Mouse (Mus musculus) 3134 (cell line): ENCODE results near the gene Tent4b.

ENCODE experiments used
- DNase-seq: peaks from one replicate; pipeline ENCODE4 v3.0.0-alpha.2; 2011; ENCODE audit warnings: low spot score; ENCODE audit not compliant: insufficient read length; ENCODE audit errors: extremely low read depth

Tent4b gene

GRCm38 (mm10) chr8:88298733-88299103 is 99.7 kb downstream of the Tent4b start:
- no peak for DNase-seq

- no peak for DNase-seq
Observed at GRCm38 (mm10) chr8:88299907-88300603, 101.0 kb downstream of the Tent4b start.

- no peak for DNase-seq
Observed at GRCm38 (mm10) chr8:88301589-88302437, 102.8 kb downstream of the Tent4b start.

GRCm38 (mm10) chr8:88305814-88306213 is 106.8 kb downstream of the Tent4b start:
- no peak for DNase-seq

- DNase-seq, result peak; percentile 39
Observed at GRCm38 (mm10) chr8:88306511-88306910, 107.5 kb downstream of the Tent4b start.

- no peak for DNase-seq
Observed at GRCm38 (mm10) chr8:88307736-88308135, 108.7 kb downstream of the Tent4b start.
